Mouse (Mus musculus) intestine, embryonic 14.5 days (tissue): ENCODE measurements around the gene Tatdn3. TPM values are rescaled to one million over a fixed set of nuclear protein-coding genes. Genes with fewer than 3 reads are reported as not detected.

Experiments used
- polyA plus RNA-seq: library from polyadenylated mRNA; unstranded; fragments of >200 nt; fragmentation: Nextera tagmentation; extraction: Ambion mirVana; gene quantifications from 2 replicates; pipeline ENCODE4 v1.2.1, GENCODE M21; 2014

Tatdn3 gene
- polyA plus RNA-seq, 1 experiment from 2014 or later = 12.4 TPM

Other genes with a start within 250 kb of the Tatdn3 start
- gene Rps6kc1, start 151.2 kb downstream of the Tatdn3 start, polyA plus RNA-seq = 14.5 and 18.8 TPM in 2 replicates
- 37.0 and 38.0 TPM in 2 replicates for gene Angel2, start 137.8 kb downstream of the Tatdn3 start, polyA plus RNA-seq
- gene Vash2, start 83.6 kb downstream of the Tatdn3 start, polyA plus RNA-seq = 32.7 and 38.9 TPM in 2 replicates
- 8.4 and 9.5 TPM in 2 replicates for gene Flvcr1, start 36.8 kb downstream of the Tatdn3 start, polyA plus RNA-seq
- not detected in 2 replicates for gene Spata45, start 26.3 kb downstream of the Tatdn3 start, polyA plus RNA-seq
- gene Nsl1, start 80 bp upstream of the Tatdn3 start, polyA plus RNA-seq = 20.8 and 23.9 TPM in 2 replicates
- 10.7 and 12.5 TPM in 2 replicates for gene Batf3, start 34.9 kb upstream of the Tatdn3 start, polyA plus RNA-seq
- not detected in 2 replicates for gene Fam71a, start 101.9 kb upstream of the Tatdn3 start, polyA plus RNA-seq
- gene Atf3, start 155.1 kb upstream of the Tatdn3 start, polyA plus RNA-seq = 4.4 and 4.9 TPM in 2 replicates